Mouse (Mus musculus): ENCODE results near the gene Rtbdn.
"Not testable (repeated sequence)": the region's sequence is repeated elsewhere in the genome, so short reads cannot be mapped to it uniquely, and the experiment has no call there.

Rtbdn gene

DNA sequence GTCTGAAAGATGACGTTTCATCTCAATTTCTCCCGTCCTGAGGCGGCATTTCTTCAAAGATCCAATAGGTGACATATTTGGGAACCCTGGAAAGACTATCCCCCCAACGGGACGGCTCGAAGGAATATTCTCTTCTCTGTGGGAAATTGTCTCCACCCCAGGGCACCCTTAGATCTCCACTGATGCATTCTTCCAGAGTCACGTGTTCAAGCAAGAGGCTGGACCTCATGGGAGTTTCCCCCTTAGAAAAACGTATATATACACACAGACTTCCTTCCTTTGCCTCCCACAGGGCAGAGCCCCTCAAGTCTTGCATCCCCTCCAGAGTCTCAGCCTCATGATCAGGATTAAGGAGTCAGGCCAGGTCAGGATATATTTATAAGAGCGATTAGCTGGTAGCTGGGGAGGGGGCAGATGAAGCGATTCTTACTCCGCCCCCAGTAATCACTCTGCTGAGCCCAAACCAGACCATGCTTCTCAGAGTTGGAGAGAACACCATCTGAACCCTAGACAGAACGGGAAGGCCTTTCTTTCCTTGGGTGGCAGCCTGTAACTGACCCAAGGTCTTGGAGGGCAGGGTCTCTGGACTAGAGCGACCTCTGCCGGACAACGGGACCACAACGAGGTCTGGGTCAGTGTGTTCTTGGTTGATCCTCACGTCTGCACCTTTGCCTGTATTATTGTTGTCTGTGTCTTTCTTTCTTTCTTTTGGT, at the start of gene Rtbdn:
Gene Rtbdn (plus strand): TSS at position 464 of the 713 bp plus-strand sequence.
- DNase-seq (ENCODE audit: low read depth in 2 of 2, low spot score in 2 of 2) = no peak

DNA sequence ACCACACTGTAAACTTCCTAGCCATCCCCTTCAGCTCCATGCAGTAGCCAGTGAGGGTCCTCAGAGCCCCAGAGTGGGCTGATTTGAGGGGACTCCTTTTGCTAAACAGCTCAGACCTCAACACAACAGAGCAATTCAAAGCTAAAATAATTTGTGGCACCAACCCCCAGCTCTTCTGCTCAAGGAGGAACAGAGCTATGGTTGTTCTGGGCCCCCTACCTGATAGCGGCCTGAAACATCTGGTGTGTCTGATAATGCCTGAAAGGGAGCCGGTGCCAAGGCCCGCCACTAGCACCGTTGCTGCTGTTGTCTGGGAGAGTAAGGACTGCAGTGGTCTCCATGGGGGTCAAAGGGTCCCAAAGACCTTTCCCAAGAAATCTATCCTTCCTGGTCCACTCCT, 45.7 kb upstream of the Rtbdn start:
- no peak for DNase-seq (ENCODE audit: low read depth in 2 of 2, low spot score in 2 of 2)

DNA sequence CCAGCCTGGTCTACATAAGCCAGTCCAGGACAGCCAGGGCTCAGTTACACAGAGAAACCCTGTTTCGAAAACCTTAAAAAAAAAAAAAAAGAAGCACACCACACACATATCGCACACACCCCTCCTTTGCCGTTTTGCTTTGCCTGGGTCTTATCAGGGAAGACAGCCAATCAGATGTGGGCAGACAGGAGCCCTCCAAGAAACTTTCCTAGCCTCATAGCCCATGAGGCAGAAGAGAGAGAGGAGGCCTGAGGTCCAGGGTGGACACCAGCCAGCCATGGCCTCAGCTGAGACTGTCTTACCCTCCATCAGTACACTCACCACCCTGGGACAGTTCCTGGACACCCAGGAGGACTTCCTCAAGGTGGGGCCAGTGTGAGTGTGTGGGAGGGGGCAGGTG, 45.0 kb upstream of the Rtbdn start, which contains the start of gene Klf1:
Gene Klf1 (plus strand): TSS at position 177 of the 400 bp plus-strand sequence.
- DNase-seq (ENCODE audit: low read depth in 2 of 2, low spot score in 2 of 2) = no peak

DNA sequence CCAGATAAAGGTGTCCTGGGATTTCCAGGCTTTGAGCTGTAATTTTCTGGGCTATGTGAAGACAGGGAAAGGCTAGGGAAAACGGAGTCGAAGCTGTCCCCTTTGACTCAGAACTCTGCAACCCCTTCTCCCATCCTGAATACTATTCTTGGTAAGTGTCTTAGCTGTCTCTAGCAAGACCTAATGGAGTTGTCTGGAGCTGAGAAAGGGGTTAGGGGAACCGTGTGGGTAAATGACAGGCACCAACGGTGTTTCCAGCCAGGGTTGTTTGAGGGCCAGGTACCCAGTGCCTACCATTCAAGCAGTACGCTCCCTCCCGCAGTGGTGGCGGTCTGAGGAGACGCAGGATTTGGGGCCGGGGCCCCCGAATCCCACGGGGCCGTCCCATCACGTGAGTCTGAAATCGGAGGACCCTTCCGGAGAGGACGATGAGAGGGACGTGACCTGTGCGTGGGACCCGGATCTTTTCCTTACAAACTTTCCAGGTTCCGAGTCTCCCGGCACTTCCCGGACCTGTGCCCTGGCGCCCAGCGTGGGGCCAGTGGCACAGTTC, 44.3 kb upstream of the Rtbdn start:
- DNase-seq (ENCODE audit: low read depth in 2 of 2, low spot score in 2 of 2) = no peak

DNA sequence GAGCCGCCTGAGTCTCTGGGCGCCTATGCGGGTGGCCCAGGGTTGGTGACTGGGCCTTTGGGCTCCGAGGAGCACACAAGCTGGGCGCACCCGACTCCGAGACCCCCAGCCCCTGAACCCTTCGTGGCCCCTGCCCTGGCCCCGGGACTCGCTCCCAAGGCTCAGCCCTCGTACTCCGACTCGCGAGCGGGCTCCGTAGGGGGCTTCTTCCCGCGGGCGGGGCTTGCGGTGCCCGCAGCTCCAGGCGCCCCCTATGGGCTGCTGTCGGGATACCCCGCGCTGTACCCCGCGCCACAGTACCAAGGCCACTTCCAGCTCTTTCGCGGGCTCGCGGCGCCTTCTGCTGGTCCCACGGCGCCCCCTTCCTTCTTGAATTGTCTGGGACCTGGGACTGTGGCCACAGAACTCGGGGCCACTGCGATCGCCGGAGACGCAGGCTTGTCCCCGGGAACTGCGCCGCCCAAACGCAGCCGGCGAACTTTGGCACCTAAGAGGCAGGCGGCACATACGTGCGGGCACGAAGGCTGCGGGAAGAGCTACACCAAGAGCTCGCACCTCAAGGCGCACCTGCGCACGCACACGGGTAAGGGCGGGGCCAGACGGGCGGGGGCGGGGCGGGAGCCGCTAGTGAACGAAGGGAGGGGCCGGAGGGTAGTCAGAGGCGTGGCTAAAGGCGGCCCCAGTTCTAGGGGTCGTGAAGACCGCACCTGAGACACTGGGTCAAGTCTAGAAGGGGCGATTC, 43.7 kb upstream of the Rtbdn start:
- peak; percentile 85 to 93 for DNase-seq (ENCODE audit: low read depth in 2 of 2, low spot score in 2 of 2)

DNA sequence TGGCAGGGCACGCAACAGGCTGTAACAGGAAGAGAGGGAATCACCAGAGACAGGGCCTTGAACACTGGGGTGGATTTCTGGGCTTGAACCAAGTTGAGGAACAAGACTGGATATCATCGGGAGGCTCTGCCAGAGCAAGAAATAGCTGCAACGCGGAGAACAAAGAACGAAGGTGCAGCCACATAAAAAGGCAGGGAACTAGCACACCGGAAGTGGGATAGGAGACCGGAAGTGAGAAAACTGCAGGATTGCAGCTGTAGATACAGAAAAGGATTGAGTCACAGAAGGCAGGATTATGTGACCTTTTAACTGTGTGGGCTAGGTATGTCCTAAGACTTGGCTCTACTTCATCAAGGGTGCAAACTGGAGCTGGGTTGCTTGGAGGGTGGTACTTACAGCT, 42.4 kb upstream of the Rtbdn start:
- DNase-seq (ENCODE audit: low read depth in 2 of 2, low spot score in 2 of 2) = no peak

DNA sequence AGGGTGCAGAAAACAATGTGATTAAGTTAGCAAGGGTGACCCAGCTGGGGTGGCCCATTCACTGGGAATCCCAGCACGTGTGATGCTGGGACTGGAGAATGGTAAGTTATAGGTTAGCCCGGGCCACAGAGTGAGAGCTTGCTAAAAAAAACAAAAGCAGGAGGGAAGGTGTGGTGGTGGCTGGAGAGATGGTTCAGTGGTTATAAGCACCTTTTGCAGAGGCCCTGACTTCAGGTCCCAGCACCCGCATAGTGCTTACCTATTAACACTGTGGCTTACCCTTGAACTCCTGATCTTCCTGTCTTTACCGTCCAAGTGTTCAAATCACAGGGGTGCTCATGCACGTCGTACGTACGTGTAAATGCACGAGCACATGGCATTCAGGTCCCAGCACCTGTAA, 39.8 kb upstream of the Rtbdn start:
- DNase-seq (ENCODE audit: low read depth in 2 of 2, low spot score in 2 of 2) = no peak

DNA sequence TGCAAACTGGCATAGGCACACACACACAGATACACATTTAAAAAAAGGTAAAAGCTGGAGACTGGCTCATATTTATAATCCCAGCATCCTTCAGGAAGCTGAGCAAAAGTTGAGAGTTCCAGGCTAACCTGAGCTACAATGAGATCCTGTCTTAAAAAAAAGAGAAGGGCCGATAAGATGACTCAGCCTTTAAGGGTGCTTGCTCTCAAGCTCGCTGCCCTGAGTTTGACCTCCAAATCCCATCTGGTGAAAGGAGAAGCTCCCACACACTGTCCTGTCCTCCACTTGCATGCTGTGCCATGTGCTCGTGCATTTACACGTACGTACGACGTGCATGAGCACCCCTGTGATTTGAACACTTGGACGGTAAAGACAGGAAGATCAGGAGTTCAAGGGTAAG, 39.3 kb upstream of the Rtbdn start:
- no peak for DNase-seq (ENCODE audit: low read depth in 2 of 2, low spot score in 2 of 2)

DNA sequence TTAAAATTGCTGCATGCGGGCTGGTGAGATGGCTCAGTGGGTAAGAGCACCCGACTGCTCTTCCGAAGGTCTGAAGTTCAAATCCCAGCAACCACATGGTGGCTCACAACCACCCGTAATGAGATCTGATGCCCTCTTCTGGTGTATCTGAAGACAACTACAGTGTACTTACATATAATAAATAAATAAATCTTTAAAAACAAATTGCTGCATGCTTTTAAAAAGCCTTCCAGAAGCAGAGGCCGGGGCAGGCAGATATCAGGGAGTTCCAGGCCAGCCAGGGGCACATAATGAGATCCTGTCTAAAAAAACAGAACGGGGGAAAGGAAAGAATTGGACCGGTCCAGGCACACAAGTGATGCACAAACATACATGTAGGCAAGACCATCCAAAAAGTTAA, 38.8 kb upstream of the Rtbdn start:
- DNase-seq (ENCODE audit: low read depth in 2 of 2, low spot score in 2 of 2) = not testable (repeated sequence)

DNA sequence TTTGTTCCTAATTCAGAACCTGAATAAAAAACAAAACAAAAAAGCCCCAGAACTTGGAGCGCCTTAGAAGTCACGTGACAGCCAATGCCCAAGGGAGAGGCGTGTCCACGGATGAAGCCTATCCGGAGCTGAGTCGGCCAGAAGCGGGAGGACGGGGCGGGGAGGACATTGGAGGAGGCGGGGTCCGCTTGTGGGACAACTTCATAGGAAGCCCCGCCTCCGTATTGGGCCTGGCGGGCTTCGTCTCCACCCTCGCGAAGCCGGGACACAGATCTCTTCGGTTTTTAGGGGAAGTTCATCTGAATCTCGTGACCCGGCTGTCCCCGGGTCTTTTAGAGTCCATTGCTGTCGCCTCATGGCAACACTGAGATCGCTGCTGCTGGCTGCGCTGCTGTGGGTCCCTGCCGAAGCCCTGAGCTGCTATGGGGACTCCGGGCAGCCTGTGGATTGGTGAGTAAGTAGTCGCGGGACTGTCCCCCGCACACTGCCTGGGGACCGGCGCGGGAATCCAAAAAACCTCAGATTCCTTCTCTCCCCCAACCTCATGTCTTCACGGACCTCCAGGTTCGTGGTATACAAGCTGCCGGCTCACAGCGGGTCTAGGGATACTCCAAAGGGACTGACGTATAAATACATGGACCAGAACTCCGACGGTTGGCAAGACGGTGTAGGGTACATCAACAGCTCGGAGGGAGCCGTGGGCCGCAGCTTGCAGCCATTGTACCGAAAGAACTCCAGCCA, 38.2 kb upstream of the Rtbdn start, which contains the start of gene Dnase2a:
Gene Dnase2a (plus strand): TSS at position 140 of the 741 bp plus-strand sequence.
- peak; percentile 84 to 85 for DNase-seq (ENCODE audit: low read depth in 2 of 2, low spot score in 2 of 2)

DNA sequence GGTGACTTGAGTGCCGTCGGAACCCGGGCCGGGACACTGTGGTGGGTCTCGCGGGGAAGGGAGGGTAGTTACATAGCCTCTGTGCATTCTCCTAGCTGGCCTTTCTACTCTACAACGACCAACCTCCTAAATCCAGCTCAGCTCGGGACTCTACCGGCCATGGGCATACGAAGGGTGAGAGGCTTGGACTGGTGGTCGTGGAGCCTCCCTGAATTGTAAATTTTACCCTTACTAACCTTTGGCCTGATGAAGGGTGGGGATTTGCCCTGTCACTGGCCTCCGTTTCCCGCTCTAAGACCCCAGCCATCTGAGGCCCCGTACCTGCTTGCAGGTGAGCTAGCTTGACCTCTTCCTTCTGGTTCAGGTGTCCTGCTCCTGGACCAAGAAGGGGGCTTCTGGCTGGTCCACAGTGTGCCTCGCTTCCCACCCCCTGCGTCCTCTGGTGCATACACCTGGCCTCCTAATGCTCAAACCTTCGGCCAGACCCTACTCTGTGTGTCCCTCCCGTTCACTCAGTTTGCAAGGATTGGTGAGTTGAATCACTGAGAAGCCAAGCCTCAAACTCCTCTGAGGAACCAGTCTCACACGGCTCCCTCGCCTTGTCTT, 37.5 kb upstream of the Rtbdn start:
- no peak for DNase-seq (ENCODE audit: low read depth in 2 of 2, low spot score in 2 of 2)

DNA sequence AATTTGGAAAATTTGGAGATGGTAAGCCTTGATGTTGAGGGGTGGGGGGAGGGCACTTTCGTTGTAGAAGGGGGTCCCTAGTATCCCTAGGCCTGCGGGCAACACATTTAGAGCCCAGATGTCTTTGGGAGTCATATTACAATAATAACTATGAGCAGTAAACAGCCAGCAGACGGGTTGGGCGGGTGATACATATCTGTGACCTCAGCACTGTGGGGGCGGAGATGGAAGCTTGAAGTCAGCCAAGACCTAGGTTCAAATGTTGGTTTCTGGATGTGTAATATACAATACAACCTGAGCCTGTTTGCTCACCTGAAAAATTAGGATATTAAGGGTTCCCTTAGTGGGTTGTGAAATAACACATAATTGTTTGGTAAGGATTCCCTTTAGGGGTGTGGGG, 36.8 kb upstream of the Rtbdn start:
- no peak for DNase-seq (ENCODE audit: low read depth in 2 of 2, low spot score in 2 of 2)

DNA sequence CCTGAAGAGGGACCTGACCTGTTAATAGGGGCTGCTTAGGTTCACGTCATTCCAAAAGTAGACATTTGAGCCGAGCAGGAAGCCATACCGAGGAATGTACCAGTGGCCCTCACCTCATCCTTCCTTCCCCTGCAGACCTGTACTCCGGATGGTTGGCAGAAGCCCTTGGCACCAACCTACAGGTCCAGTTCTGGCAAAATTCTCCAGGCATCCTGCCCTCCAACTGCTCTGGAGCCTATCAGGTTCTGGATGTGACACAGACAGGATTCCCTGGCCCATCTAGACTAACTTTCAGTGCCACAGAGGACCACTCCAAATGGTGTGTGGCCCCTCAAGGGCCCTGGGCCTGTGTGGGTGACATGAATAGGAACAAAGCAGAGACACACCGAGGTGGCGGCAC, 36.2 kb upstream of the Rtbdn start:
- no peak for DNase-seq (ENCODE audit: low read depth in 2 of 2, low spot score in 2 of 2)

DNA sequence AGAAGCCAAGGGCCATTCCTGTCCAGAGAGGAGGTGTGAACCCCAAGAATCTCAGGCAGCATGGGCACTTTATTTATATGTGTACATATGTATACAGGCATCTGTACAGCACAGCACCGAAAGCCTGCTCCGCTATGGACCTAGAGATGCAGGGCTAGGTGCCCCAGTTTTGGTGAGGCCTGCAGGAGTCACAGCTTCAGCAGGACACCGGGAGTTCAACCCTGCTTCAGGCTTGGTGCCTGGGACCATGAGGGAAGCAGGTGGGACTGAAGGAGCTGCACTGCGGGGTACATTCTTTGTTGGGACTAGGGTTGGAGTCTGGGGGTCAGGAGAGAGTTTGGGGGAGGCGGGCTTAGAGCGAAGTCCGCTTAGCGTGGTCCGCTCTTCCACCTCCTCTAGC, 34.9 kb upstream of the Rtbdn start:
- no peak for DNase-seq (ENCODE audit: low read depth in 2 of 2, low spot score in 2 of 2)

DNA sequence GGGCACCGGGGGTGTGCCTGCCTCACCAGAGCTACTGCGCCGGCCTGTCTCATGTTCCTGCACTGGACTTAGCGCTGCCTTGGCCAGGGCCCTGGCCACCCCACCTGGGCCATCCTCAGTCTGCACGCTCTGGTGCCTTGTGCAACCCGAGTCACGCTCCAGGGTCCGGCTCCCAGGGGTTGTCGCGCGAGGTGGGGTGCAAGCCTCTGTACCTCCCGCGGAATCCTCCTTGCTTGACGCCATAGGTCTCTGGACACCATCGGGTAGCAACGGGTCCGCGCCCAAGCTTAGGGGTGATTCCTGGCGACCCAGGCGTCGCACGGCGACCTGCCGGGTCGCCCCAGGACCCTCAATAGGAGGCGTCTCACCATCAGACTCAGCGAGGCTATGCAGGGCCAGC, 34.4 kb upstream of the Rtbdn start:
- no peak for DNase-seq (ENCODE audit: low read depth in 2 of 2, low spot score in 2 of 2)

DNA sequence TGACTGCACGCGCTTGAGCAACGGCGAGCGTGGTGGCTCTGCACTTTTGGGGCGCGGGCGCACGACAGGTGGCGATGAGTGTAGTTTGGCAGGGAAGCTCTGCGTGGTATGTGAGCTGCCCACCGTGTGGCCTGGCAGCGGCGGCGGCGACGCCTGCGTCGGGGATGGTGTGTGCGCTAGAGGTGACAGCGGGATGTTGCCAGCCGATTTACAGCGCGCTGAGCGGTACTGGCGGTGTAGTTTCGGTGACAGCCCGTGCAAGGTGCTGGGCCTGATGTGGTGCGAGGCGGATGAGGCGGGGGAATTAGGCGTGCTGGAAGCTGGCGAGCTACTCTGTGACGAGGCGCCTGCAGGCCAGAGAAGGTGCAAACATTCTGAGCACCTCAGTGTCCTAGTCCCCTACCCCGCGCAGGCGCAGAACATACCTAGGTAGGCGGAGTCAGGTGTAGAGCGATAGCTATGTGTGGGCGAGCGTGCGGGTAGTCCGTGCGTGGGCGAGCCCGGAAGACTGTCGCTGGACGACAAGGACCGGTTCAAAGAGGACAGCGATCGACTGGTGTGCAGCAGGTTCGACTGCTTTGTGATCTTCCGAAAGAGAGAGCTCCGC, 33.8 kb upstream of the Rtbdn start:
- peak; percentile 74 to 78 for DNase-seq (ENCODE audit: low read depth in 2 of 2, low spot score in 2 of 2)

DNA sequence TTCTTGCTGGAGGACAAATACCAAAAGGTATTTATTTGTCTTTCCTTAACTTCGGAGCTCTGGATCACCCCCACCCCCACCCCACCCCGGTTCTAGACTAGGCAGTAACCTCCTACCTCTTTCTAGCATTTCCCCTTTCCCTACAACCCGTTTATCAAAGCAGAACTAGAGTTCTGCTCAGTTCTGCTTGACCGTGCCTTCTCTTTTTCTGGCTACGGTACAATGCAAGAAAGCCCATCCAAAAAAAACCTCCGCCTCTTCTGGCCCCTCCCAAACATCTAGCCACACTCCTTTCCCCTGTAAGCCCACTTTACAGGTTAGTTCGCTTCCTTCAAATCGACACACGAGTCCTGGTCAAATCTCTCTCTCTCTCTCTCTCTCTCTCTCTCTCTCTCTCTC, 33.3 kb upstream of the Rtbdn start:
- DNase-seq (ENCODE audit: low read depth in 2 of 2, low spot score in 2 of 2) = no peak

DNA sequence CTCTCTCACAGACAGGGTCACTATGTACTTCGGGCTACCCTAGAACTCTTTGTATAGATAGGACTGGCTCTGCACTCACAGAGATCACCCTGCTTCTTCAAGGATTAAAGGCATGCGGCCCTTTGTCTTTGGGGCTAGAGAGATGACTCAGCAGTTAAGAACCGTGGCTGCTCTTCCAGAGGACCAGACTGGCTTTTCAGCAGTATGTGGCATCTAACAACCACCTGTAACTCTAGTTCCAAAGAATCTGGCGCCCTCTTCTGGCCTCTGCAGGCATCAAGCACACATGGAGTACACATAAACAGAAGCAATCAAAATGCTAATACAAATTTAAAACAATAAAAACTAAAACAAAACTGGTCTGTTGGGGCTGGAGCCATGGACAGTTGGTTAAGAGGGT, 32.8 kb upstream of the Rtbdn start:
- DNase-seq (ENCODE audit: low read depth in 2 of 2, low spot score in 2 of 2) = peak; percentile 55 to 58

DNA sequence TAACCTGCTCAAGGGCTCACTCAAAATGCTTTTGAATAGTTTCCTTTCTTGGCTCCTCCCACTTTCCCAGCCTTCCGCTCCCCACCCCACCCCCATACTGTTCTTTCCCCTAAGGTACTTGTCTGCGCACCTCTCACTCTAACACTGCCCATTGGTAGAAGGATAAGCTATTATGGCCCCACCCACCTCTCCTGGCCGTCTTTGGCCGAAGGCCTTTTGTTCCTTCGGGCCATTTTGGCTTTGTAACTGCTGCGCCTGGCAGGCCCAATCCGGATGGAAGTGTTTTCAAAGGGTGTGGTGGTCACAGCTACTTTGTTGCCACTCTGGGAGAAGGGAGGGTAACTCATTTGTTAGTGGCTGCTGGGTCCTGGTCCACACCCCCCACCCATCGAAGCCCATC, 31.5 kb upstream of the Rtbdn start:
- no peak for DNase-seq (ENCODE audit: low read depth in 2 of 2, low spot score in 2 of 2)

DNA sequence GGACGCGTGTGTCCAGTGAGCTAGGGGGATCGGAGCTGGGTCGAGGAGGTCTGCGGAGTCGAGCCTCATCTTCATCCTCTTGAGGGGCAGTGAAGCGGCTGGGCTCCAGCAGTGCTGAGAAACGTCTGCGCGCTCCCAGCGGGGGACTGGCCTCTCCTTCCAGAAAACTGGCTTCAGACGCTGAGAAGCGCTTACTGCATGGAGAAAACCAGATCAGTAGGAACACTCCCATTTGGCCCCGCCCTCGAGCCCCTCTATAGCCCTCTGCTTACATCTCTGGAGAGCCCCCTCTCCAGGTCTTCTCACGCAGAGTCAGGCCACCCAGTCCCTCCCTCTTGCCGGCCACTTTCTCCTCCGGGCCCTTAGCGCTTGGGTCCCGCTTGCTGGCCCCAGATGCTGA, 29.0 kb upstream of the Rtbdn start:
- DNase-seq (ENCODE audit: low read depth in 2 of 2, low spot score in 2 of 2) = no peak

DNA sequence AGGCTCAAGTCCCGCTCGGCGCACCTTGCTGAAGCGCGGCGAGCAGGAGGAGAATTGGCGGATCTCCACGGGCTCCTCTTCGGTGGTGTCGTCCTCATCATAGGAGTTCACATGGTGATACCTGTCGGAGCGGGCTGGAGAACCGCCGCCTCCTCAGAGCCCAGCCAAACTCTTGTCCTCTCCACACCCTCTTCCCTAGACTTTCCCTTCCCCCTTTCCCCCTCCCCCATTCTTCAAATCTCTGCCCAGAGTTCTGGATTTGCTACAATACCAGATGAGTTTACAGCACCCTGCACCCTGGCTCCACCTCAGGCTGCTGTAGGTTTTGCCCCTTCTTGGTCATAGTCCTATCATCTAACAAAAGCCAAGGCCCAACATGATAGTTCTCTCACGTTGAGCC, 28.1 kb upstream of the Rtbdn start:
- DNase-seq (ENCODE audit: low read depth in 2 of 2, low spot score in 2 of 2) = no peak
